Mouse (Mus musculus) megakaryocyte, embryonic 14.5 days (primary cell): Measurements from ENCODE around the gene Sept9.

ENCODE experiments used
- FLI1 ChIP-seq: IDR thresholded peaks from 2 replicates; pipeline ENCODE4 v1.6.1; 2012; ENCODE audit warnings: low read length, inconsistent platforms, mixed read lengths
- GATA1 ChIP-seq: IDR thresholded peaks from 3 replicates; pipeline ENCODE4 v1.6.1; 2012; ENCODE audit warnings: mixed read lengths, low read length, inconsistent platforms, borderline replicate concordance

- TF ChIP-seq GATA1 (no peak), FLI1 (no peak)
Measured at GRCm38 (mm10) chr11:117257842-117258241, 58.4 kb downstream of the Sept9 start.
